Mouse (Mus musculus) G1E (cell line): ENCODE measurements around the gene Rps11.

Experiments
- CTCF ChIP-seq: IDR thresholded peaks from 2 replicates; pipeline ENCODE4 v1.5.1; 2012; ENCODE audit warnings: low read depth, low read length, inconsistent platforms, mixed read lengths
- GATA1 ChIP-seq: IDR thresholded peaks from 2 replicates; pipeline ENCODE4 v1.6.1; 2012; ENCODE audit warnings: borderline replicate concordance, low read length, inconsistent platforms, mixed read lengths
- POLR2AphosphoS5 ChIP-seq: IDR thresholded peaks from 2 replicates; pipeline ENCODE4 v1.6.1; 2012; ENCODE audit warnings: low read depth, low read length, inconsistent platforms; ENCODE audit not compliant: insufficient replicate concordance
- TAL1 ChIP-seq: conservative IDR thresholded peaks from 2 replicates; pipeline ENCODE4 v1.6.1; 2012; ENCODE audit warnings: low read depth, low read length, inconsistent platforms, mixed read lengths

DNA sequence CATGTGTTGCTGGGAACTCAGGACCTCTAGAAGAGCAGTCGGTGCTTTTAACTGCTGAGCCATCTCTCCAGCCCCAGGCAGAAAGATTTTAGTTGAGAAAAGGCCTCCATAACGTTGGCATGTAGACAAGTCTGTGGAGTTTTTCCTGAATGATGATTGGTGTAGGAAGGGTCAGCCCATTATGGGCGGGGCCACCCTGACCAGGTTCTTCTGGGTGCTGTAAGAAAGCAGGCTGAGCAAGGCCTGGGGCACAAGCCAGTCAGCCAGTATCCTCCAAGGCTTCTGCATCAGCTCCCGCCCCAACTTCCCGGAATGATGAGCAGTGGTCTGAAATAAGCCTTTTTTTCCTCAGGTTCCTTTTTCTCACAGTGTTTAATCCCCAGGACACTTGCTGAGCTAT is 43.2 kb downstream of the Rps11 start:
- TF ChIP-seq CTCF (no peak), GATA1 (no peak), TAL1 (no peak), POLR2AphosphoS5 (no peak)
